Comparison of ENCODE assay signal across 17 mouse cellular contexts in genomic region chr4:36095482-36095881, GRCm38 (mm10).
"Had no signal": no experiment of that assay in that cellular context is flagged by ENCODE, and none has a peak within 500 bp of the region (broad histone marks: within the 10 kb centered on the region; RNA-seq: fewer than 3 reads in every experiment).

No protein-coding gene starts in this region.

- H3K9ac ChIP-seq: neural tube, embryonic 12.5 days; neural tube, embryonic 13.5 days; neural tube, embryonic 15.5 days; stomach, embryonic 15.5 days had no signal

- H3K9me3 ChIP-seq: neural tube, embryonic 12.5 days; neural tube, embryonic 13.5 days; neural tube, embryonic 15.5 days; stomach, embryonic 15.5 days had no signal

- H3K27ac ChIP-seq: neural tube, embryonic 12.5 days; neural tube, embryonic 13.5 days; neural tube, embryonic 15.5 days; stomach, embryonic 15.5 days; stomach, postnatal 0 days had no signal

- H3K36me3 ChIP-seq: neural tube, embryonic 12.5 days; neural tube, embryonic 13.5 days; neural tube, embryonic 15.5 days; stomach, embryonic 15.5 days had no signal

- DNase-seq: retina, postnatal 1 day; right cerebral cortex, adult 18-20 months; right cerebral cortex, postnatal 14 days; right cerebral cortex, postnatal 25 days; right cerebral cortex, postnatal 4 days; spleen, adult 18-20 months; thymus, adult 18-20 months; thymus, adult 2 months; thymus, postnatal 14 days; thymus, postnatal 25 days; thymus, postnatal 36 days; thymus, postnatal 4 days had no signal

- H3K27me3 ChIP-seq: neural tube, embryonic 12.5 days; neural tube, embryonic 13.5 days; neural tube, embryonic 15.5 days; stomach, embryonic 15.5 days had no signal

- H3K4me3 ChIP-seq: neural tube, embryonic 12.5 days; neural tube, embryonic 13.5 days; neural tube, embryonic 15.5 days; stomach, embryonic 15.5 days had no signal

- H3K4me1 ChIP-seq: neural tube, embryonic 12.5 days; neural tube, embryonic 13.5 days; neural tube, embryonic 15.5 days; stomach, embryonic 15.5 days had no signal

- H3K4me2 ChIP-seq: neural tube, embryonic 12.5 days; neural tube, embryonic 13.5 days; neural tube, embryonic 15.5 days; stomach, embryonic 15.5 days had no signal
